Mouse (Mus musculus) lung, postnatal 36 days (tissue): ENCODE measurements around the gene Hivep2.

ENCODE experiments used
- DNase-seq: peaks from one replicate; pipeline ENCODE4 v3.0.0; 2022; ENCODE audit warnings: mixed read lengths

Gene Hivep2

GRCm38 (mm10) chr10:14049686-14050085 lies 83.8 kb downstream of the Hivep2 start:
- no peak for DNase-seq

GRCm38 (mm10) chr10:14050586-14050985 lies 84.7 kb downstream of the Hivep2 start:
- no peak for DNase-seq

- DNase-seq: no peak
These were observed 86.3 kb downstream of the Hivep2 start for GRCm38 (mm10) chr10:14052109-14052689.

- DNase-seq: no peak
These were observed 89.0 kb downstream of the Hivep2 start for GRCm38 (mm10) chr10:14054860-14055259.

GRCm38 (mm10) chr10:14055533-14055981 lies 89.7 kb downstream of the Hivep2 start:
- DNase-seq: peak; percentile 51

GRCm38 (mm10) chr10:14056057-14056456 lies 90.2 kb downstream of the Hivep2 start:
- DNase-seq: no peak

GRCm38 (mm10) chr10:14056584-14057451 lies 90.9 kb downstream of the Hivep2 start:
- DNase-seq: peak; percentile 64

- DNase-seq: no peak
These were observed 92.1 kb downstream of the Hivep2 start for GRCm38 (mm10) chr10:14057841-14058605.

GRCm38 (mm10) chr10:14058742-14059141 lies 92.9 kb downstream of the Hivep2 start:
- no peak for DNase-seq

- DNase-seq: no peak
These were observed 93.7 kb downstream of the Hivep2 start for GRCm38 (mm10) chr10:14059581-14059980.

- DNase-seq: no peak
These were observed 94.4 kb downstream of the Hivep2 start for GRCm38 (mm10) chr10:14060302-14060701.

GRCm38 (mm10) chr10:14063226-14063625 lies 97.4 kb downstream of the Hivep2 start:
- no peak for DNase-seq

- peak; percentile 62 for DNase-seq
These were observed 99.0 kb downstream of the Hivep2 start for GRCm38 (mm10) chr10:14064759-14065395.

- DNase-seq: no peak
These were observed 101.9 kb downstream of the Hivep2 start for GRCm38 (mm10) chr10:14067802-14068201.

- no peak for DNase-seq
These were observed 104.7 kb downstream of the Hivep2 start for GRCm38 (mm10) chr10:14070498-14071079.

GRCm38 (mm10) chr10:14072504-14072903 lies 106.6 kb downstream of the Hivep2 start:
- no peak for DNase-seq

- peak; percentile 24 for DNase-seq
These were observed 109.9 kb downstream of the Hivep2 start for GRCm38 (mm10) chr10:14075767-14076166.

GRCm38 (mm10) chr10:14076880-14077279 lies 111.0 kb downstream of the Hivep2 start:
- DNase-seq: no peak

- DNase-seq: no peak
These were observed 115.0 kb downstream of the Hivep2 start for GRCm38 (mm10) chr10:14080830-14081229.

- no peak for DNase-seq
These were observed 115.9 kb downstream of the Hivep2 start for GRCm38 (mm10) chr10:14081824-14082223.

GRCm38 (mm10) chr10:14082275-14082674 lies 116.4 kb downstream of the Hivep2 start:
- no peak for DNase-seq

- DNase-seq: peak; percentile 64
These were observed 119.4 kb downstream of the Hivep2 start for GRCm38 (mm10) chr10:14085241-14085659.
